Mouse (Mus musculus) bone marrow, adult 2 months (tissue): ENCODE data around the gene Gm9970.

ENCODE experiments used
- CTCF ChIP-seq: fragments of 200-500 bp; IDR thresholded peaks from 2 replicates; pipeline ENCODE4 v1.5.1; 2011; ENCODE audit warnings: low read length, control low read depth; ENCODE audit not compliant: control insufficient read depth, insufficient read depth
- POLR2A ChIP-seq: fragments of 200-500 bp; IDR thresholded peaks from 2 replicates; pipeline ENCODE4 v1.6.1; 2011; ENCODE audit warnings: low read depth, mild to moderate bottlenecking, control low read depth, low read length, borderline replicate concordance; ENCODE audit not compliant: control insufficient read depth

- no peak for TF ChIP-seq CTCF
- no peak for TF ChIP-seq POLR2A
Measured at GRCm38 (mm10) chr5:31288225-31288624, 47.2 kb upstream of the Gm9970 start.
